Mouse (Mus musculus) limb, embryonic 11.5 days (tissue): Measurements from ENCODE around the gene Tbc1d22a. TPM values are rescaled to one million over a fixed set of nuclear protein-coding genes. Genes with fewer than 3 reads are reported as not detected.

Experiments used
- ATAC-seq: fragments of 200-750 bp; cut with Nextera tagmentation; 2 replicates; pipeline ENCODE4 v1.8.0; 2017; ENCODE audit warnings: low read depth; ENCODE audit not compliant: insufficient number of reproducible peaks, low FRiP score, low TSS enrichment
- DNase-seq: peaks from one replicate; pipeline ENCODE4 v3.0.0-alpha.2; 2015; ENCODE audit warnings: low spot score
- H3K27ac ChIP-seq: fragments of 300-500 bp; sonication (generic); replicated peaks from 2 replicates; pipeline ENCODE4 v1.5.1; 2014; ENCODE audit warnings: low read depth, mild to moderate bottlenecking, low read length
- H3K27me3 ChIP-seq: fragments of 300-500 bp; sonication (generic); 2 replicates; pipeline ENCODE4 v1.6.1; 2014; ENCODE audit warnings: mild to moderate bottlenecking, low read length, mixed read lengths; ENCODE audit not compliant: control insufficient read depth, insufficient read depth
- H3K36me3 ChIP-seq: fragments of 300-500 bp; sonication (generic); 2 replicates; pipeline ENCODE4 v1.6.1; 2014; ENCODE audit warnings: mild to moderate bottlenecking, low read length, moderate library complexity, mixed read lengths; ENCODE audit not compliant: control insufficient read depth, insufficient read depth
- H3K4me1 ChIP-seq: fragments of 300-500 bp; sonication (generic); 2 replicates; pipeline ENCODE4 v1.6.1; 2014; ENCODE audit warnings: low read length, mixed read lengths; ENCODE audit not compliant: control insufficient read depth, insufficient read depth
- H3K4me2 ChIP-seq: fragments of 300-500 bp; sonication (generic); 2 replicates; pipeline ENCODE4 v1.6.1; 2014; ENCODE audit warnings: low read depth, mild to moderate bottlenecking, moderate library complexity; ENCODE audit not compliant: severe bottlenecking
- H3K4me3 ChIP-seq: fragments of 300-500 bp; sonication (generic); 2 replicates; pipeline ENCODE4 v1.5.1; 2014; ENCODE audit warnings: low read depth, low read length
- H3K9ac ChIP-seq: fragments of 300-500 bp; sonication (generic); 2 replicates; pipeline ENCODE4 v1.6.1; 2014; ENCODE audit warnings: mild to moderate bottlenecking, low read length
- H3K9me3 ChIP-seq: fragments of 300-500 bp; sonication (generic); 2 replicates; pipeline ENCODE4 v1.6.1; 2016; ENCODE audit warnings: low read length; ENCODE audit not compliant: control insufficient read depth
- WGBS: fragments of 180-500 bp; shearing (Covaris S2); extraction: QIAGEN DNeasy Blood & Tissue Kit; methylation state at CpG from one replicate; pipeline ENCODE4 v1.1.7; 2014; 5-methylcytosine and 5-hydroxymethylcytosine counted together
- polyA plus RNA-seq: library from polyadenylated mRNA; unstranded; fragments of >200 nt; fragmentation: Nextera tagmentation; extraction: Ambion mirVana; gene quantifications from 2 replicates; pipeline ENCODE4 v1.2.1, GENCODE M21; 2014

Gene Tbc1d22a
- polyA plus RNA-seq, 1 experiment from 2014 or later = 7.7 TPM

DNA sequence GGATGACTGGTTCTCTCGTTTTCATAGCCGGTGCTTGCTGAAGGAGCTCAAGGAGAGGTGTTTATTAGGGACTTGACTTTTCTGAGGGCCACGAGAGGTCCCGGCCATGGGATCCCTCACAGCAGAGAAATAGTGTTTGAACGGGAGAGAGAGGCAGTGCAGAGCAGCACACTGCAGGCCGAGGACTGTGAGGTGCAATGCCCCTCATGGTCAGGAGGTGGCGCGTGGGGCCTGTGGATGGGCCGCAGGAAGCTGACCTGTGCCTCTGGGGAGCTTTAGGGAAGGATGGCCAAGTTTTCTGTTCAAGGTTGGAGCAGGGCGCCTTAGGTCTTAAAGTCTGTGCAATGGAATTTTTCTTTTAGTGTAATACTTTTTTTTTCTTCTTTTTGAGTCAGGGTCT is 25.5 kb downstream of the Tbc1d22a start:
- Histone ChIP-seq H3K36me3 (no peaks in the 10 kb centered on the region; the same call in 1 of the 2 replicates), H3K9me3 (no peaks in the 10 kb centered on the region), H3K27ac (no peak overlapping the region), H3K4me2 (no peak overlapping the region), H3K27me3 (no peaks in the 10 kb centered on the region), H3K4me3 (no peak overlapping the region), H3K4me1 (no peaks in the 10 kb centered on the region), H3K9ac (no peak overlapping the region)
- ATAC-seq (no peak), DNase-seq (peak; percentile 81)
- 33% methylated on average over 10 of the region's 10 CpGs for WGBS

DNA sequence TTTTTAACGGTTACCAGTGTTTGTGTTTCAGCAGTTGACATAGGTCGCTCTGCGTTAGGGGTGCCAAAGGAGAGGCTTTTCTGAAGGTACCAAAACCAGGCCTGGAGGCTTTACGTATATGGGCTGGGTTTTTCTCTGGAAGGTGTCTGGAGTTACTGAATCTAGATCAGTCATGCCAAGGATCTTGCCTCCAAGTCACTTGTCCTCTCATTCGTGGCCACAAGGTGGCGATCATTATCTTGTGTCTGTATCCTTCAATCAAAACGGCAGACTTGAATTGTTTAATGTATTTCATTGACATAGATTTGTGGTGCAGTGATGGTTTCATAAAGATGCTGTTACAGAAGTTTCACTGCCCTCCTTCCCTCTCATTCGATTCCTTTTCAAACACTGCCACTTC is 29.4 kb downstream of the Tbc1d22a start:
- ATAC-seq (no peak), DNase-seq (peak; percentile 78)
- H3K4me2 ChIP-seq = no peak overlapping the region
- H3K4me1 ChIP-seq = no peaks in the 10 kb centered on the region
- H3K27ac ChIP-seq = no peak overlapping the region
- 47% methylated on average over 8 of the region's 8 CpGs for WGBS
- no peaks in the 10 kb centered on the region; the same call in 1 of the 2 replicates for H3K36me3 ChIP-seq
- H3K4me3 ChIP-seq = no peak overlapping the region
- no peak overlapping the region for H3K9ac ChIP-seq
- no peaks in the 10 kb centered on the region for H3K27me3 ChIP-seq
- H3K9me3 ChIP-seq = no peaks in the 10 kb centered on the region

DNA sequence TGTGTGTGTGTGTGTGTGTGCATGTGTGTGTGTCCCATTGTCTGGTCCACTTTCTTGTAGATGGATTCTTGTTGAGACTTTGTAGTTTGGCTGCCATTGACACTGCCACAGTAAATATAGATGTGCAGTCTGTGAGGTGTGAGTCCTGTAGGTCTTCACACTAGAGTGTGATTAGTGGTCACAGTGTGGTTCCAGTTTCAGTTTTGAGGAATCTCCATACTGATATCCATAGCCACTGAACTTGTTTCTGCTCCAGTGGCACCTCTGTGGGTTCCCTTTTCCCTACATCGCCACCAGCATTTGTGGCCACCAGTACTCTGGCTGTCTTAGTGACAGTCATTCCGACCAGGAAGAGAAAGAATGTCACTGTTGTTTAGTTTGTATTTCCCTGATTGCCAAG is 30.1 kb downstream of the Tbc1d22a start:
- Histone ChIP-seq H3K4me2 (no peak overlapping the region), H3K4me1 (no peaks in the 10 kb centered on the region), H3K36me3 (no peaks in the 10 kb centered on the region; the same call in 1 of the 2 replicates), H3K9me3 (no peaks in the 10 kb centered on the region), H3K27me3 (no peaks in the 10 kb centered on the region), H3K9ac (no peak overlapping the region), H3K4me3 (no peak overlapping the region), H3K27ac (no peak overlapping the region)
- ATAC-seq (no peak), DNase-seq (no peak)
- 89% methylated on average over 2 of the region's 2 CpGs for WGBS

DNA sequence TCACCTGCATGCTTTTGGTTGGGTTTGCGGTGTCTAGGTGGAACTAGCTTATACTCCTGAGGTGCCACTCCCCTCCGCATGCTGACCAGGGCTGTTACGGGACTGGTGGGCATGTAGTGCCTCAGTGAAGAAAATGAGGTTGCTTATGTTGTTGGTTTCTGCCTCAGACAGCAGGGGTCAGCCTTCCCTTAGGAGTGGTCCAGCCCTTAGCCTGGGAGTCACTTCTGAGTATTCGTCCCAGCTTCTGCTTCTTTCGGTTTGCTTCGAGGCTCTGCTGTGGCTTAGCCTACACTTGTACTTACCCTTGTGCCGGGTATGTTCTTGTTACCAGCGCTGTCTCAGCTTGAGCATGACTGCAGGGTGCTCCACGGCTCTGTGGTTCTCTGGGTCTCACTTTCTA is 36.0 kb downstream of the Tbc1d22a start:
- H3K27me3 ChIP-seq = no peaks in the 10 kb centered on the region
- ATAC-seq (peak; percentile 51; the same call in 1 of the 2 replicates), DNase-seq (peak; percentile 70)
- H3K4me2 ChIP-seq = no peak overlapping the region
- H3K4me1 ChIP-seq = no peaks in the 10 kb centered on the region
- no peak overlapping the region for H3K4me3 ChIP-seq
- H3K36me3 ChIP-seq = no peaks in the 10 kb centered on the region
- H3K27ac ChIP-seq = no peak overlapping the region
- no peaks in the 10 kb centered on the region for H3K9me3 ChIP-seq
- WGBS = 77% methylated on average over 9 of the region's 9 CpGs
- H3K9ac ChIP-seq = no peak overlapping the region

DNA sequence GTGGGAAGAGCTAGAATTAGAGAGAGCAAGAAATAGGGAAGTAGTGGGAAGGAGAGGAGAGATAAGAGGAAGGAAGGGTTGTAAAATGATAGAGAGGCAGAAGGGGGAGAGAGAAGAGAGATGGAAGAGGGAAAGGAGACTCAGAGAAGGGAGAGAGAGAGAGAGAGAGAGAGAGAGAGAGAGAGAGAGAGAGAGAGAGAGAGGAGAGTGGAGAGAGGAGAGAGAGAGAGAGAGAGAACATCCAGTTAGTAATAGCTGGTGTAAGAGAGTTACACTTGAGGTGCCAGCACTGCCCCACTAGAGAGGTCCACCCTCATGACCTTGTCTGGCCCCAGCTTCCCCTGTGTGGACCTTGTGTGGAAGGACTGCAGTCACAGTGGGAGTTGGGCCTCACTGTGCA is 37.9 kb downstream of the Tbc1d22a start:
- H3K27ac ChIP-seq = no peak overlapping the region
- H3K36me3 ChIP-seq = no peaks in the 10 kb centered on the region
- DNase-seq (no peak), ATAC-seq (no peak)
- H3K9ac ChIP-seq = no peak overlapping the region
- H3K4me1 ChIP-seq = no peaks in the 10 kb centered on the region
- H3K27me3 ChIP-seq = no peaks in the 10 kb centered on the region
- no peak overlapping the region for H3K4me3 ChIP-seq
- no peak overlapping the region for H3K4me2 ChIP-seq
- no peaks in the 10 kb centered on the region for H3K9me3 ChIP-seq

DNA sequence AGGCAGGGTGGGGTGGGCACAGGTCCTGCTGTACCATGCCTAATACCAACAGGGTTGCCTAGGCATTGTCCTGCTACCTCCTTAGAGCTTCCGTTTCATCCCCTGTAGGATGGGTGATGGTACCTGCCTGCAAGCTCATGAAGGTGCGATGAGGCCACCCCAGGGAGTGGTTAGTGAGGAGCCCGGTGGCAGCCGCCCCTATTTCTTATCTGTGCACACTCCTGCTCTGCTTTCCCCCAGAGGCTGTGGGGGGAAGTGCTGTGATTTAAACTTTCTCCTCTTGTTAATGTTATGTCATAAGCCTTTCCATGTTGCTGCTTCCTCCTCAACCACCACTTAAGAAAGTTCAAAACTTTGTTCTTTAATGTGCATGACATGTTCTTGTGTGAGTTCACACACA is 38.4 kb downstream of the Tbc1d22a start:
- H3K9ac ChIP-seq = no peak overlapping the region
- H3K4me2 ChIP-seq = no peak overlapping the region
- H3K27ac ChIP-seq = no peak overlapping the region
- 51% methylated on average over 4 of the region's 4 CpGs for WGBS
- no peaks in the 10 kb centered on the region for H3K4me1 ChIP-seq
- H3K4me3 ChIP-seq = no peak overlapping the region
- no peak for ATAC-seq
- H3K9me3 ChIP-seq = no peaks in the 10 kb centered on the region
- H3K36me3 ChIP-seq = no peaks in the 10 kb centered on the region
- H3K27me3 ChIP-seq = no peaks in the 10 kb centered on the region
- no peak for DNase-seq

DNA sequence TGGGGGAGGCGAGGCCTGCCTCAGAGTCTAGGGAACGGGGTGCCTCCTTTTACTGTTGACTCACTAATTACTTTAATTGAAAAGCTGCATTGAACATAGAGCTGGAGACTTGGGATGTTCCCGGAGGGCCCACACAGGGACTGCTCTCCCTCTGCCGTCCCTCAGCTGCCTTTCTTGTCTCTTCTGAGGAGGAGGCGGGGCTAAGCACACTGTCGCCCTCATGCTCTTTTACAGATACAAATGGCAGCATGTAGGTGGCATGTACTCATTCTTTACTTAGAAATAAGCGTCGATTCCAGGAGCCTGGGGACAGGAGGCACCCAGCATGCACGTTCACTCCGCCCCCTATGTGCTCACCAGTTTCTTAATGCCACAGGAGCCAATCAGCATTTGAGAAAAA is 39.2 kb downstream of the Tbc1d22a start:
- 55% methylated on average over 10 of the region's 10 CpGs for WGBS
- no peak overlapping the region for H3K4me2 ChIP-seq

DNA sequence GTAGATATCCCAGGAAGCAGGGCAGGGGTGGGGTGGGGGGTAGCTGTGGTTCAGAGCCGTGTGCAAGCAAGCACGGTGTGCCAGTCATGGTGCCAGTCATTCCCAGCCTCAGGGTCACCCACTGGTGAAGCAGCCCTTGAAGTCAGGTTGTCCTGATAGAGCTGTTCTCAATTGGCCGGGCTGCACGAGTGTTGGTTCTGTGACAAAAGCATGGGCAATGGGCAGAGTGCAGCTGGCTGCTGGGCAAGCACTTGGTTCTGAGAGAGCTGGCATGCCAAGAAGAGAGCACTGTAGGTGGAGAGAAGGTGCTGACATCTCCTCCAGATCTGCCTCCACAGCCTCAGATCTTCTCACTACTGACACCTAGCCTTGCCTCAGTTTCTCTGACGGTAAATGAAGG is 41.9 kb downstream of the Tbc1d22a start:
- H3K4me2 ChIP-seq = no peak overlapping the region
- H3K4me1 ChIP-seq = 0 out of 2 replicates have a peak, but pooled peaks cover 4% of the 10 kb centered on the region
- H3K4me3 ChIP-seq = no peak overlapping the region
- no peaks in the 10 kb centered on the region for H3K9me3 ChIP-seq
- ATAC-seq (no peak), DNase-seq (no peak)
- no peaks in the 10 kb centered on the region for H3K36me3 ChIP-seq
- no peak overlapping the region for H3K27ac ChIP-seq
- H3K27me3 ChIP-seq = no peaks in the 10 kb centered on the region
- no peak overlapping the region for H3K9ac ChIP-seq
- WGBS = 76% methylated on average over 5 of the region's 5 CpGs

More for the DNA sequence above, 39.2 kb downstream of the Tbc1d22a start:
- Histone ChIP-seq H3K36me3 (no peaks in the 10 kb centered on the region), H3K27ac (no peak overlapping the region), H3K4me1 (0 out of 2 replicates have a peak, but pooled peaks cover 4% of the 10 kb centered on the region), H3K9me3 (no peaks in the 10 kb centered on the region), H3K27me3 (no peaks in the 10 kb centered on the region), H3K9ac (no peak overlapping the region), H3K4me3 (no peak overlapping the region)
- ATAC-seq (no peak), DNase-seq (no peak)

DNA sequence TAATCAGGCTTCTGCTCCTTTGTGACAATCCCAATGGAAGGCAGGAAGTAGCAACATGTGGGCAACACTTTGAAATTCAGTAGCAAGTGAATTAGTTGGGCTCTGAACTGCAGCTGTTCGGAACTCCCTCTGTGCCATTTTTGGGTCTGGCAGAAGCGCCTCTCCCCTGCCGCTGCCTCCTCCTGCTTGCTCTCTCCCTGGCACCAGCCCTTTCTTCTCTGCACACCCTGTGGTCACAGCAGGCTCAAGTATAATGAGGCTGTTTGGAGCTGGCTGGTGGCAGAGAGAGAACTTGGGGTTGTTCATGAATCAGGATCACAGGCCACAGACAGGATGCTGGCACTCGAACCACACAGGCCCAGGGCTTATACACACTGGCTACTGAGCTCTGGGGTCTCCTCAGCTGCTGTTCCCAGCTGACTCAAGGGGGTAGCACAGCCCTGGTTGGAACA is 42.5 kb downstream of the Tbc1d22a start:
- DNase-seq = no peak

More for the DNA sequence above, 42.5 kb downstream of the Tbc1d22a start:
- Histone ChIP-seq H3K27me3 (no peaks in the 10 kb centered on the region), H3K4me2 (no peak overlapping the region), H3K36me3 (no peaks in the 10 kb centered on the region), H3K9me3 (no peaks in the 10 kb centered on the region), H3K9ac (no peak overlapping the region), H3K27ac (no peak overlapping the region), H3K4me1 (0 out of 2 replicates have a peak, but pooled peaks cover 4% of the 10 kb centered on the region), H3K4me3 (no peak overlapping the region)
- no peak for ATAC-seq
- WGBS = 55% methylated on average over 4 of the region's 4 CpGs
